Mouse (Mus musculus): ENCODE data around the gene Kdm2a. TPM values are rescaled to one million over a fixed set of nuclear protein-coding genes. Genes with fewer than 3 reads are reported as not detected.

Gene Kdm2a
- polyA plus RNA-seq, 1 experiment from 2014 or later: 42.7 TPM

DNA sequence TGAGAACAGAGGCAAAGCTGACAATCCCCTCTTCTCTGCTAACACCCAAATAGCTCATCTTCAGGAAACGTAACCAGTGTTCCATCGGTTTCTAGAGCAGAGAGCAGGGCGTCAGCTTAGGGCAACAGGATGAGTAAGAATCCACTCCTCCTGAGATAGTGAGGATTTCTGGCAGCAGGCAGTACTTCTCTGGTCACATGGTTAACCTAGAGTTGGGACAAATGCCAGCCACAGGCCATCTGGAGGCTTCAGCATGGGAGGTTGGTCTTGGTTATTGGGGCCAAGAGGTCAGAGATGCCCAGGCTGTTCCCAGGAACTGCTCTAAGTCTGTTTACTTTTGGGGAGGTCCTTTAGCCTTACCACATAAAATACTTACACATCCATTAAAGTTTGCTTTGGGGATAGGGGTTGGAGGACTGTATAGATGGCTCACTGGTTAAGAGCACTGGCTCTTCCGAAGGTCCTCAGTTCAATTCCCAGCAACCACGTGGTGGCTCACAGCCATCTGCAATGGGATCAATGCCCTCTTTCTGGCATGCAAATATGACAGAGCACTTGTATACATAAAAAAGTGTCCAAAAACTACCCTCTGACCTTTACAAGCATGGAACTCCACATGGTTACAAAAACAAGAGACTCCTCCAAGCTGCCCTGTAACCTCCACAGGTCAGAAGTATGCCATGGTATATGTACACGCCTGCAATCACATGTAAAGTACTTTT is 82.7 kb downstream of the Kdm2a start:
- no peaks in the 10 kb centered on the region for H3K27me3 ChIP-seq (ENCODE audit: control insufficient read depth, insufficient read depth, low read length)
- no peak overlapping the region for H3K4me2 ChIP-seq (ENCODE audit: low read length)
- peak; percentile 29; the same call in 1 of the 2 replicates for ATAC-seq (ENCODE audit: insufficient number of reproducible peaks, insufficient read depth, low FRiP score, low read depth)
- H3K9ac ChIP-seq (ENCODE audit: low read length): no peak overlapping the region
- H3K4me3 ChIP-seq (ENCODE audit: control insufficient read depth in 1 of 2, insufficient read depth in 1 of 2, low read depth in 1 of 2, low read length in 2 of 2): no peak overlapping the region
- 46% methylated on average over 6 of the region's 6 CpGs for WGBS
- no peaks in the 10 kb centered on the region for H3K9me3 ChIP-seq (ENCODE audit: control insufficient read depth, low read length)
- H3K27ac ChIP-seq (replicated peaks in 1 of 2; ENCODE audit: control insufficient read depth in 1 of 2, insufficient read depth in 1 of 2, low read depth in 2 of 2, low read length in 2 of 2): no peak overlapping the region; a peak in 1 of 4 replicates
- H3K36me3 ChIP-seq (ENCODE audit: control insufficient read depth, insufficient read depth, low read length): peaks cover 54% of the 10 kb centered on the region
- peaks cover 4 to 21% of the 10 kb centered on the region in 2 experiments; a peak in 3 of 4 replicates for H3K4me1 ChIP-seq (ENCODE audit: control insufficient read depth in 2 of 2, insufficient read depth in 2 of 2, low read length in 2 of 2)

- Histone ChIP-seq H3K36me3 (ENCODE audit: control insufficient read depth, insufficient read depth, low read length) (0 out of 2 replicates have a peak, but pooled peaks cover 4% of the 10 kb centered on the region), H3K9me3 (ENCODE audit: control insufficient read depth, low read length) (no peaks in the 10 kb centered on the region), H3K4me3 (ENCODE audit: control insufficient read depth in 1 of 2, insufficient read depth in 1 of 2, low read depth in 1 of 2, low read length in 2 of 2) (no peak overlapping the region), H3K4me2 (ENCODE audit: low read length) (no peak overlapping the region), H3K4me1 (ENCODE audit: control insufficient read depth in 2 of 2, insufficient read depth in 2 of 2, low read length in 2 of 2) (peaks cover 2 to 9% of the 10 kb centered on the region in 2 experiments; a peak in 2 of 4 replicates), H3K27ac (replicated peaks in 1 of 2; ENCODE audit: control insufficient read depth in 1 of 2, insufficient read depth in 1 of 2, low read depth in 2 of 2, low read length in 2 of 2) (0 out of 4 replicates have a peak overlapping the region, but pooled peaks of 1 of the 2 experiments have one; percentile 6), H3K9ac (ENCODE audit: low read length) (no peak overlapping the region), H3K27me3 (ENCODE audit: control insufficient read depth, insufficient read depth, low read length) (no peaks in the 10 kb centered on the region)
- no peak for ATAC-seq (ENCODE audit: insufficient number of reproducible peaks, insufficient read depth, low FRiP score, low read depth)
Observed at GRCm38 (mm10) chr19:4309776-4310185, 88.3 kb downstream of the Kdm2a start.

- H3K9me3 ChIP-seq (ENCODE audit: control insufficient read depth, low read length): no peaks in the 10 kb centered on the region
- H3K9ac ChIP-seq (ENCODE audit: low read length): no peak overlapping the region
- 0 out of 2 replicates have a peak, but pooled peaks cover 4% of the 10 kb centered on the region for H3K36me3 ChIP-seq (ENCODE audit: control insufficient read depth, insufficient read depth, low read length)
- no peak overlapping the region for H3K4me3 ChIP-seq (ENCODE audit: control insufficient read depth in 1 of 2, insufficient read depth in 1 of 2, low read depth in 1 of 2, low read length in 2 of 2)
- H3K27ac ChIP-seq (replicated peaks in 1 of 2; ENCODE audit: control insufficient read depth in 1 of 2, insufficient read depth in 1 of 2, low read depth in 2 of 2, low read length in 2 of 2): 0 out of 4 replicates have a peak overlapping the region, but pooled peaks of 1 of the 2 experiments have one; percentile 6
- 93% methylated on average over 4 of the region's 4 CpGs for WGBS
- no peak for ATAC-seq (ENCODE audit: insufficient number of reproducible peaks, insufficient read depth, low FRiP score, low read depth)
- H3K4me1 ChIP-seq (ENCODE audit: control insufficient read depth in 2 of 2, insufficient read depth in 2 of 2, low read length in 2 of 2): peaks cover 6 to 13% of the 10 kb centered on the region in 2 experiments
- H3K27me3 ChIP-seq (ENCODE audit: control insufficient read depth, insufficient read depth, low read length): no peaks in the 10 kb centered on the region
- no peak overlapping the region for H3K4me2 ChIP-seq (ENCODE audit: low read length)
Observed at GRCm38 (mm10) chr19:4309302-4309701, 88.8 kb downstream of the Kdm2a start.

GRCm38 (mm10) chr19:4306190-4306577 is 91.9 kb downstream of the Kdm2a start, which contains the start of gene Grk2:
Gene Grk2, minus strand, starts transcription at chr19:4306222.
- Histone ChIP-seq H3K9me3 (ENCODE audit: control insufficient read depth, low read length) (no peaks in the 10 kb centered on the region), H3K27ac (replicated peaks in 1 of 2; ENCODE audit: control insufficient read depth in 1 of 2, insufficient read depth in 1 of 2, low read depth in 2 of 2, low read length in 2 of 2) (peak within 1 kb of the TSS in 1 of 2 experiments; percentile 87; a peak in 2 of 4 replicates), H3K9ac (ENCODE audit: low read length) (peak within 1 kb of the TSS; percentile 98), H3K4me2 (ENCODE audit: low read length) (peak within 1 kb of the TSS; percentile 90), H3K4me3 (ENCODE audit: control insufficient read depth in 1 of 2, insufficient read depth in 1 of 2, low read depth in 1 of 2, low read length in 2 of 2) (peak within 1 kb of the TSS; percentile 83 to 95), H3K4me1 (ENCODE audit: control insufficient read depth in 2 of 2, insufficient read depth in 2 of 2, low read length in 2 of 2) (peaks cover 28 to 38% of the 10 kb centered on the region in 2 experiments), H3K27me3 (ENCODE audit: control insufficient read depth, insufficient read depth, low read length) (no peaks in the 10 kb centered on the region), H3K36me3 (ENCODE audit: control insufficient read depth, insufficient read depth, low read length) (no peaks in the 10 kb centered on the region)
- WGBS: under 1% methylated on average over 34 of the region's 46 CpGs
- ATAC-seq (ENCODE audit: insufficient number of reproducible peaks, insufficient read depth, low FRiP score, low read depth): peak; percentile 64

GRCm38 (mm10) chr19:4305491-4306189 is 92.4 kb downstream of the Kdm2a start:
- whole genome bisulfite sequencing: 0% methylated on average over 45 of the region's 68 CpGs
- Histone ChIP-seq H3K9ac (ENCODE audit: low read length) (peak overlapping the region; percentile 98), H3K9me3 (ENCODE audit: control insufficient read depth, low read length) (no peaks in the 10 kb centered on the region), H3K4me1 (ENCODE audit: control insufficient read depth in 2 of 2, insufficient read depth in 2 of 2, low read length in 2 of 2) (peaks cover 30 to 44% of the 10 kb centered on the region in 2 experiments), H3K27me3 (ENCODE audit: control insufficient read depth, insufficient read depth, low read length) (no peaks in the 10 kb centered on the region), H3K4me2 (ENCODE audit: low read length) (peak overlapping the region; percentile 90), H3K27ac (replicated peaks in 1 of 2; ENCODE audit: control insufficient read depth in 1 of 2, insufficient read depth in 1 of 2, low read depth in 2 of 2, low read length in 2 of 2) (peak overlapping the region in 1 of 2 experiments; percentile 87; a peak in 2 of 4 replicates), H3K4me3 (ENCODE audit: control insufficient read depth in 1 of 2, insufficient read depth in 1 of 2, low read depth in 1 of 2, low read length in 2 of 2) (peak overlapping the region; percentile 83 to 95), H3K36me3 (ENCODE audit: control insufficient read depth, insufficient read depth, low read length) (no peaks in the 10 kb centered on the region)
- peak; percentile 40 for ATAC-seq (ENCODE audit: insufficient number of reproducible peaks, insufficient read depth, low FRiP score, low read depth)

- 42% methylated on average over 4 of the region's 4 CpGs for WGBS
- Histone ChIP-seq H3K27ac (replicated peaks in 1 of 2; ENCODE audit: control insufficient read depth in 1 of 2, insufficient read depth in 1 of 2, low read depth in 2 of 2, low read length in 2 of 2) (peak overlapping the region in 1 of 2 experiments; percentile 87; a peak in 2 of 4 replicates), H3K4me3 (ENCODE audit: control insufficient read depth in 1 of 2, insufficient read depth in 1 of 2, low read depth in 1 of 2, low read length in 2 of 2) (peak overlapping the region; percentile 29 to 95), H3K4me1 (ENCODE audit: control insufficient read depth in 2 of 2, insufficient read depth in 2 of 2, low read length in 2 of 2) (peaks cover 32 to 46% of the 10 kb centered on the region in 2 experiments), H3K36me3 (ENCODE audit: control insufficient read depth, insufficient read depth, low read length) (no peaks in the 10 kb centered on the region), H3K9ac (ENCODE audit: low read length) (peak overlapping the region; percentile 98), H3K27me3 (ENCODE audit: control insufficient read depth, insufficient read depth, low read length) (no peaks in the 10 kb centered on the region), H3K4me2 (ENCODE audit: low read length) (peak overlapping the region; percentile 90), H3K9me3 (ENCODE audit: control insufficient read depth, low read length) (no peaks in the 10 kb centered on the region)
- no peak for ATAC-seq (ENCODE audit: insufficient number of reproducible peaks, insufficient read depth, low FRiP score, low read depth)
Observed at GRCm38 (mm10) chr19:4304871-4305321, 93.2 kb downstream of the Kdm2a start.

DNA sequence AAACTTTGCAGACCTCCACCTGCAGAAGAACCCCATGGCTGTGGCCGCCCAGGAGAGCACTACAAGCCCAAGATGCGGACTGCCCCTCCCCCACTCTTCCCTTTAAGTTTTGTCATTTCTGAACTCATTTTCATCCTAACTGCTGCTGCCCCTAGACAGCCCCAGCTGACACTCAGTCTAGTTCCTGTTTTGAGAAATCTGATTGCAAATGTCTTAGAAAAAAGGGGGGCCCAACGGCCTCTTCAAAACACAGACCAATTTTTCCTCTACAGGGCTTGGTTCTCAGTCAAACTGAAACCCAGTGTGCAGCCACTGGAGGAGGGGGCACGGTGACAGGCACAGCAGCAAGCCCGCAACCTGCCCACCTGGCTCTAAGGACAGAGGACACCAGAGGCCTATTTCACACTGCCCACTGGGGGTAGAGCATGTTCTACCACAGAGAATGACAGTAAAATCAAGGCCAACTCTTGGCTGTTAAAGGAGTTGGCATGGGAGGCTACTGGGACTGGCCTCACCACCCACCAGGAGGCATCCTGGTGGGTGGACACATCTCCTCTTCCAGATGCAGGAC is 93.7 kb downstream of the Kdm2a start:
- Histone ChIP-seq H3K4me2 (ENCODE audit: low read length) (peak overlapping the region; percentile 90), H3K9ac (ENCODE audit: low read length) (no peak overlapping the region), H3K4me3 (ENCODE audit: control insufficient read depth in 1 of 2, insufficient read depth in 1 of 2, low read depth in 1 of 2, low read length in 2 of 2) (peak overlapping the region; percentile 4 to 95), H3K36me3 (ENCODE audit: control insufficient read depth, insufficient read depth, low read length) (no peaks in the 10 kb centered on the region), H3K27me3 (ENCODE audit: control insufficient read depth, insufficient read depth, low read length) (no peaks in the 10 kb centered on the region), H3K9me3 (ENCODE audit: control insufficient read depth, low read length) (no peaks in the 10 kb centered on the region), H3K27ac (replicated peaks in 1 of 2; ENCODE audit: control insufficient read depth in 1 of 2, insufficient read depth in 1 of 2, low read depth in 2 of 2, low read length in 2 of 2) (peak overlapping the region in 1 of 2 experiments; percentile 87; a peak in 1 of 4 replicates), H3K4me1 (ENCODE audit: control insufficient read depth in 2 of 2, insufficient read depth in 2 of 2, low read length in 2 of 2) (peaks cover 32 to 46% of the 10 kb centered on the region in 2 experiments)
- no peak for ATAC-seq (ENCODE audit: insufficient number of reproducible peaks, insufficient read depth, low FRiP score, low read depth)
- 75% methylated on average over 5 of the region's 5 CpGs for WGBS

Measured in heart, embryonic 14.5 days (tissue).